Mouse (Mus musculus): ENCODE data around the gene Higd1b.

- TF ChIP-seq CTCF (IDR thresholded peaks at IDR 0.05; ENCODE audit: control insufficient read depth, insufficient read depth, insufficient read length) (no peak), CEBPB (IDR thresholded peaks at IDR 0.05; ENCODE audit: low read depth) (no peak), MAX (IDR thresholded peaks at IDR 0.05) (no peak), USF1 (IDR thresholded peaks at IDR 0.05; ENCODE audit: low read depth) (no peak), MYOD1 (IDR thresholded peaks at IDR 0.05; ENCODE audit: control insufficient read depth, insufficient read length, low read depth) (no peak), FOSL1 (IDR thresholded peaks at IDR 0.05; ENCODE audit: insufficient read depth, low read length, poor library complexity, severe bottlenecking) (peak; percentile 79), MYOG (IDR thresholded peaks at IDR 0.05; ENCODE audit: control insufficient read depth, extremely low read depth, insufficient read length) (no peak)
Measured at GRCm38 (mm10) chr11:102810721-102811485, 24.7 kb upstream of the Higd1b start.

All from C2C12 (cell line).